Mouse (Mus musculus): Measurements from ENCODE around the gene Lekr1.

Lekr1 gene

DNA sequence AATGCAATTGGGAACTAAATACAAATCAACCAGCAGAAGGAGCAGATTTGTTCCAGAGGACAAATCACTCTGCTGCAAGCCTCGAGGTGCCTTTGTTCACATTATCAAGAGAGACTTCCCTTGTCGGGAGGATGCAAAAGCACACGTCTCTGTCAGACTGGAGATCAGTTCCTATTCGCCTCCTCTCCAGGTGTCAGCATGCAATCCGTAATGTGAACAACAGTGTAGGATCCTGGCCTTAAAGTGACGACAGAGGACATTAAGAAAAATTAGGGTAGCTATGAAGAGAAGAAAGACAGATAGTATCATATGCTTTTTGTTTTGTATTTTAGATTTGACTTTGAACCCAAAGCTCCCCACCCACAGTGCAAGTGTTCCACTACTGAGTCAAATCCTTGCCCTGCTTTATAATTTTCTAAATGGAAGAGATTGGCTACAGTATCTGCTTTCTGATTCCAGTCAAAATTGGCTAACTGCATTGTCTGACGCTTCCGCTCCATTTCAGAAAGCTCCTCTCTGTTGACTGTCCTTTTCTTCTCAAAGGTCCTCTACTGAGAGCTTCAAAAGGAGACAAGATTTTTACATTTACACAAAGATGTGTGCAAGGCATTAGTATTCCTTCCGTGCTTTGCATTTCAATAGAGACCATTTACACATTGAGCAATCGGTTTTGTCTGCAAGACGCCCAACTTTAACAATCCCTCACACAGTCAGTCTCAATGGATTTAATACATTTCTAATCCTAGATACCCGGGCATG, 8.9 kb upstream of the Lekr1 start:
- DNase-seq (ENCODE audit: low spot score): no peak

DNA sequence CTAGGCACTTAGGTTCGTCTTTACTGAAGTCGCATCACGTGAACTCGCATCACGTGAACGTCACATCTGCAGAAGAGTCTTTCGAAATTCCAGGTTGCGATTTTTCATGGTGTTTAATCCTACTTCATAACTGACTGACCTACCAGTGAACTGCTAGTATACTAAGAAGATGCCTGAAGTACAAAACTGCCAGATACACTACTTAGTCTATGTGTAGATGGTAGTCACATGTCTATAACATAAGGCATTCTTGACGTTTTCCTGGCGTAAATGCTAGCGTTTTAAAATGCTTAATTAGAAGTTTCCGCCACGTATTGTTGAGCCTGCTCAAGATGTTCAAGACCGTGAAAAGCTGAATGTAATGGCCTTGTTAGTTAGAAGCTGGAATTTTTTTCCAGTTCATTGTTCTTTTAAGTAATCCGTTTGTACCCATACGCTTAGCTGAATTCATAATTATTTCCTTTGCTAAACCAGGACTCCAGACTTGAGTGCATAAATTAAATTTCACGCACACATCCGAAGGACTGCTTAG, 7.9 kb upstream of the Lekr1 start:
- no peak for DNase-seq (ENCODE audit: low spot score)

DNA sequence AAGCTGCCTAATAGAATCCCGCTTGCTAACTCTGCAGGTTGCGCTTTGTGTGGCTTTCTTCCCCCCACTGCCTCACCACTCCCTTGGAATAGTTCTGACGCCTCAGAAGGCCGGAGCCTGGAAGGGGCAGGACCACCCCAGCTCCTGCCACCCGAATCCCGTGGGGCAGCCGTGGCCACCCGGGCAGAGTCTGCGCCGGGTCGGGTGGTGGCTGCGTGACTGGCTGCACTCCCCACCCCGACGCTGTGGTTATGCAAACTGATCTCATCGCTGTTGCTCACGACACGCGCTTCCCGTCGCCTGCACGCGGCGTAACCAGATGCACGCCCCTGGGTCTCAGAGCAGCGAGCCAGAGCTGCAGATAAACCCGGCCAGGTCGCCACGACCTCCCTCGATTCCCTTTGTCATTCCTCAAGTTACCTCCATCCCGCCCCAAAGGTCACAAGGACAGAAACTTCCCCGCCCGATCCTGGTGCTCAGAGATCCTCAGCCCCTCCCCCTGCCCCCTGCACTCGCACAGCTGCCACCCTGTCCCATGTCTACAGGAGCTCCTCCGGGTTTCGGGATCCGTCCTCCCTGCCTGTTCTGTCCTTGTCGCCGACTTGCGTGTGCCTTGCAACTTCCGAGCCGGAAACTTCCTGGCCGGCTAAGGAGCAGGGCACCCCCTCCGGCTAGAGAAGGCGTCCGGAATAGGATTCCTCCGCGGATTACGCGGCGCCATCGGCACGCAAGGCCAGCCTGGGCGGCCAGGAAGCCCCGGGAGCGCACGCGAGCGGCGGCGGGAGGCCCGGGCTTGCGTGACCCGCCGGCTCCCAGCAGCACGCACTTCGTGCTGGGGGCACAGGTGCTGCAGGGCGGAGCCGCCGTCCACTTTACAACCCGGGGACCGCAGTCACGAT, 7.1 kb upstream of the Lekr1 start:
- peak; percentile 45 for DNase-seq (ENCODE audit: low spot score)

GRCm38 (mm10) chr3:65659620-65659932, 6.5 kb upstream of the Lekr1 start:
- no peak for DNase-seq (ENCODE audit: low spot score)

GRCm38 (mm10) chr3:65660336-65660735, 5.7 kb upstream of the Lekr1 start:
- no peak for DNase-seq (ENCODE audit: low spot score)

- DNase-seq (ENCODE audit: low spot score): no peak
Observed at GRCm38 (mm10) chr3:65661731-65662130, 4.3 kb upstream of the Lekr1 start.

- DNase-seq (ENCODE audit: low spot score): no peak
Observed at GRCm38 (mm10) chr3:65663176-65663575, 2.9 kb upstream of the Lekr1 start.

DNA sequence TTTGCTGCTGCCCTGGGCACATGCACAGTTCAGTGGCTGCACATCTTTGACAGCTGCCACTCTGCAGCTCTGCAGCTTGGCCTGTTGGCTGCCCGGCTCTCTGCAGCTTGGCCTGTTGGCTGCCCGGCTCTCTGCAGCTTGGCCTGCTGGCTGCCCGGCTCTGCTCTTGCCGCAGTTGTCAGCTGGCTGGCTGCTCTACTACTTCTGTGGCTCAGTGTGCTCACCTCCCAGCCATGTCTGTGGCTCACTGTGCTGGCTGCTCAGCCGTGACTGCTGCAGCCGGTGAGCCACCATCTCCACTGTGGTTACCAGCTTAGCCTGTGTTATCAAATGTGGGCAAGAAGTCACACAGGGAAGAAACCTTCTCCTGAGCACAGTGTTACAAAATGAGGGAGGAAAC, 4.2 kb downstream of the Lekr1 start:
- peak; percentile 22 for DNase-seq (ENCODE audit: low spot score)

- no peak for DNase-seq (ENCODE audit: low spot score)
Observed at GRCm38 (mm10) chr3:65673725-65674124, 7.7 kb downstream of the Lekr1 start.

DNA sequence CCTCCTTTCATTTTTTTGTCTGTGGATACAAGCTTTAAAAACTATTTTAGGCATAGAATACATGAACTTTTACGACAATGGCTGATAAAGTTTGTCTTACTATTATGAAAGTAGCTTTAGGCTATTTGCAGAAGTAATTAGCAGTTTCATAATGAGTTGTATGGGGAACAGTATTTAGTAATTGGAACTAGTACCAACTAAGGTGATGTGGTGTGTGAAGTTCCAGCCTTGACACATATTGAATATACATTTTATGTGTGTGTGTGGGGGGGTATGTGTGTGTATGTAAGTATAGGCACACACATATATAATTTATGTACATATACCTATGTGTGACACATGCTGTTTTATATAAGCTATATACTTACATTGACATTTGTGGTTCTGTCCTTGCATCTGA, 14.6 kb downstream of the Lekr1 start:
- DNase-seq (ENCODE audit: low spot score): no peak

- DNase-seq (ENCODE audit: low spot score): no peak
Observed at GRCm38 (mm10) chr3:65689705-65690104, 23.7 kb downstream of the Lekr1 start.

DNA sequence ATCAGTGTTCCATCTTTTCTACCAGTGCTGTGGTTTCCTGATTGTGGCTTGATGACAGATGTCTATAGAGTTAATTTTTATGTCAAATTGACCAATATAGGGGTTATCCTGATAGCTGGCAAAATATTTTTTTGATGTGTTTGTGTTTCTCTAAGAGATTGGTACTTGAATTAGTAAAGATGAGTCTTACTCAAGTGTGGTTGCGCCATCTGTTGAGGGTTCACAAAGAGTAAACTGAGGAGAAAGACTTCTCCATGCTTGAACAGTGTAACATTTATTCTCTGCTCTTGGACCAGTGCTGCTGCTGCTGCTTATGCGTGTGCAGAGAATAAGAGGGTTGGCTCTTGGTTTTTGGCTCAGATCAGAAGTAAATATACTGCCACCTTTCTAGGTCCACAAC, 24.8 kb downstream of the Lekr1 start:
- no peak for DNase-seq (ENCODE audit: low spot score)

DNA sequence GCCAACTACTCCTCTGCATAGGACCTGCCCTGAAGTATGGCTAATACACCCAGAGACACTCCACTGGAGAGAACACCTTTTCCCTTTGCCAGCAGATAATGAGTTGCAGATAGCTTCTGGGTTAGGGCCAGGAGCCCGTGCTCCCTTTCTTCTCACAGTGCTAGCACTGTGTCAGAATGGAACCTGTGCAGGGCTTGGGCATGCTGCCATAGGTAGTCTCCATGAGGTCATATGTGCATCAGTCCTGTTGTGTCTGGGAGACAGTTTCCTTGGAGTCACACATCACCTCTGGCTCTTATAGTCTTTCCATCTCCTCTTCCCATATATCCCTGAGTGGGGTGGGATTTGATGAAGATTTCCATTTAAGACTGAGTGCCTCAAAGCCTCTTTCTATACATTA, 33.7 kb downstream of the Lekr1 start:
- no peak for DNase-seq (ENCODE audit: low spot score)

GRCm38 (mm10) chr3:65714372-65714771, 48.3 kb downstream of the Lekr1 start:
- no peak for DNase-seq (ENCODE audit: low spot score)

- no peak for DNase-seq (ENCODE audit: low spot score)
Observed at GRCm38 (mm10) chr3:65717406-65717805, 51.4 kb downstream of the Lekr1 start.

- DNase-seq (ENCODE audit: low spot score): no peak
Observed at GRCm38 (mm10) chr3:65722897-65723296, 56.9 kb downstream of the Lekr1 start.

DNA sequence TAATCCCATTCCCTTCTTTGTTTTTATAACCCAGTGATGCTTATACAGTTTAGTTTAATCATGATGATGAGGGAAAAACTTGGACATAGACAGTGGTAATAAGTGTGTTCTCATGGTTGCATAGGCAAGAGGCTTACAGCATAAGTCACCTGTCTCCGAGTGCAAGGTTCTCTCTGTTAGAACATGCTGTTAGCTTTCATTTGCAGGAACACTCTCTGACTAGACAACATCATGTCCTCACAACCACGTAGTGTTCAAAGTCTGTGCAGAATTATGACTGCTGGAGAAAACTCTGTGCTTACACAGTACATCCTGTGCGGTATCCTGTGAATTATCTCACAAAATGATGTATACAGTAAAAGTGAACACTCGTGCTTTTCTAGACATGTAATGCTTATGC, 57.6 kb downstream of the Lekr1 start:
- DNase-seq (ENCODE audit: low spot score): no peak

DNA sequence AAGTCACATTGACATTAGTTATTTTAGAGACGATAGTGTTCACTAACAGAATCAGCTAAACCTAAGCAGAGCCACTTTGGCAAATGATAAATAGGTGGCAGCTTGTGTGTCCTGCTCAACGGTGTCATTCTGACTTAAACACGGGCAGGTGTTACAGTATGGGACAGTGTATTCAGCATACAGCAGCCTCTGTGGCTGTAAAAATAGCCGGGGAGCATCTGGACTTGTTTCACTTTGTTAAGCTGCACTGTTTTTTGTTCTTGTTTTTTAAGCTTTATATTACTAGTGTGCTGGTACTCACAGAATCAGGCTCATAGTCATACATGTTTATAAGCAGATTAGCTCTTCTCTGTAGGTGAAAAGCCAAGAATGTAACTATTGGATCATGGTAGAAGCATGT, 71.8 kb downstream of the Lekr1 start:
- DNase-seq (ENCODE audit: low spot score): no peak

DNA sequence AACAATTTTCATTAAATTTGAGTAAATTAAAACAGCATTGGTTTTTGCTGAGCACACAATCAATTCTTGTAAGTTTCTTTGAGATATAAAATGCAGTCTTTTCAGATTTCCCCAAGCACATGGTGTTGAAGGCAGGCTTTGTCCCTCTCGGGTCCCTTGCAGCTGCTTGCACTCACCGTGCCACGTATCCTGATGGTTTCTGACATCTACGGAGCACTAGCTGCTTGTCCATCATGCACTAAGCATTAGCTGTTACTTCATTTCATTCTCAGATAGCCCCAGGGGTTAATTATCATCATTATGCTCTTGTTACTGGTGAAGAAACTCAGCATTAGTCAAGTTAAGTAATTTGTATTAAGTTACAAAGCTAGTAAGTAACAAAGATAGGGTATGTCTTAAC, 78.9 kb downstream of the Lekr1 start:
- no peak for DNase-seq (ENCODE audit: low spot score)

DNA sequence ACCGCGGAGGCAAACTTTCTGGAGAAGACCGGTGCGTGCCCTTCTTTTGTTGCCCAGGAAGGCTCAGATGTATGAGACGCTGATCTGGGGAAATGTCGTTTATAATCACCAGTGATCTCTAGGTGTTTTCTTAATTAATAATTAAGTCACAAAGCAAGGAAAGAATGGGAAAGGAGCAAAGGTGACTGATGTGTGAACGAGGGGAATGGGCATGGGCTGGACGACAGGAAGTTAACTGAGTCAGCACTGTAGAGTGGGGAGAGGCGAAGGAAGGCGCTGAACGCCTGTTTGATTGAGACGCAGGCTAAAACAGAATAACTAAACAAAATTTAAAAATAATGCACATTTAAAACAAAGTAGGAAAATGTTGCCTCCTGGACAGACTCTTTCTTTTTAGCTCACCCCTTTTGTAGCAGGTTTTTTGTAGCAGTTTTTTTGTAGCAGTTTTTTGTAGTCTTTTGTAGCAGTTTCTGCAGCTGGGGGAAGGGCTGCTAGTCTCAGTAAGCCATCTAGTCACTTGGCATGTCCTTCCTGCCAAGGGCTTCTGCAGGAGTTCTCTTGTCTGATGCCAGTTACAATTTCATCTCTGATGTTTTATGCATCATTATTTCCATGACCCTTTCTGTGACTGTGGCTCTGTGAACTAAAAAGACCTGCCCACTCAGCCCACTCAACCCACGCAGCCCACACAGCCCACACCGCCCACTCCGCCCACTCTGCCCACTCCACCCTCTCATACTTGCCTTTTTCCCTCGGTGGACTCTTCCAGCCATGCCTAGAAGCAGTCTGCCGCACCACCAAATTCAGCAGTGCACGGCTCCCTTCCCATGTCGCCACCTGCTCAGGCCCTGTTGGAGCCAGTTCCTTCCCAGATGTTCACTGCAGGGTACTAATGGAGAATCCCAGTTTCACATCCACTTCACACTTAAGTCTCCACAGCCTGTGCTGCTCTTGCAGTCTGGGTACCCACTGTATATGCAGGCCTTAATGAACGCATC, 98.8 kb downstream of the Lekr1 start:
- DNase-seq (ENCODE audit: low spot score): peak; percentile 33

GRCm38 (mm10) chr3:65766387-65766786, 100.4 kb downstream of the Lekr1 start:
- no peak for DNase-seq (ENCODE audit: low spot score)
